Comparison of ENCODE assay signal across 9 mouse cellular contexts in genomic region chr2:162968357-162968756, GRCm38 (mm10). TPM values are rescaled to one million over a fixed set of nuclear protein-coding genes. Genes with fewer than 3 reads are reported as not detected.
DNase-seq lines count a peak whose midpoint lies in the region; ATAC-seq and TF ChIP-seq lines count a peak whose summit lies in the region.
"Had no signal": no experiment of that assay in that cellular context is flagged by ENCODE, and none has a peak within 500 bp of the region (broad histone marks: within the 10 kb centered on the region; RNA-seq: fewer than 3 reads in every experiment).

No protein-coding gene starts in this region.

- H3K9me3 ChIP-seq in kidney, embryonic 14.5 days (ENCODE audit: control insufficient read depth, low read length) = no peaks in the 10 kb centered on the region
- no peaks in the 10 kb centered on the region for H3K9me3 ChIP-seq in ES-E14 (ENCODE audit: control insufficient read depth, insufficient read depth, low read depth, low read length)
- H3K9me3 ChIP-seq: neural tube, embryonic 13.5 days had no signal

- WGBS in kidney, embryonic 14.5 days = 8% methylated on average over 5 of the region's 5 CpGs
- WGBS in lung, adult 2 months = 6% methylated on average over 5 of the region's 5 CpGs

- H3K4me3 ChIP-seq in kidney, embryonic 14.5 days (ENCODE audit: low read length) = no peak overlapping the region
- no peak overlapping the region for H3K4me3 ChIP-seq in ES-E14 (ENCODE audit: insufficient read depth in 1 of 2, low read depth in 1 of 2, low read length in 2 of 2, poor library complexity in 1 of 2, severe bottlenecking in 1 of 2)
- H3K4me3 ChIP-seq in lung, adult 2 months (replicated peaks; ENCODE audit: extremely low read depth, low read depth, low read length) = no peak overlapping the region
- H3K4me3 ChIP-seq: neural tube, embryonic 13.5 days had no signal

- H3K27me3 ChIP-seq in kidney, embryonic 14.5 days (ENCODE audit: control insufficient read depth, insufficient read depth, low read length) = no peaks in the 10 kb centered on the region
- no peaks in the 10 kb centered on the region for H3K27me3 ChIP-seq in splenic B cell, adult 2 months (ENCODE audit: control insufficient read depth, insufficient read depth, low read length, poor library complexity, severe bottlenecking)
- H3K27me3 ChIP-seq: neural tube, embryonic 13.5 days had no signal

- TF ChIP-seq POLR2A in lung, adult 2 months (IDR thresholded peaks at IDR 0.05; ENCODE audit: borderline replicate concordance, extremely low read depth, low read depth, low read length) = no peak

- H3K4me1 ChIP-seq in kidney, embryonic 14.5 days (ENCODE audit: control insufficient read depth, insufficient read depth, low read length) = no peaks in the 10 kb centered on the region
- no peaks in the 10 kb centered on the region for H3K4me1 ChIP-seq in ES-E14 (ENCODE audit: control insufficient read depth in 2 of 2, insufficient read depth in 2 of 2, low read length in 2 of 2, poor library complexity in 1 of 2)
- no peaks in the 10 kb centered on the region for H3K4me1 ChIP-seq in lung, adult 2 months (ENCODE audit: control insufficient read depth, insufficient read depth, low read length)

- TF ChIP-seq CTCF in lung, adult 2 months (IDR thresholded peaks at IDR 0.05; ENCODE audit: insufficient read depth, low read length) = peak; percentile 78

- DNase-seq in kidney, adult 18-20 months = peak; percentile 69
- peak; percentile 43 for DNase-seq in ES-E14 (ENCODE audit: low read depth, low spot score)
- peak; percentile 73 to 80 for DNase-seq in cerebellum, postnatal 10 days
- peak; percentile 50 for DNase-seq in lung, adult 2 months
- peak; percentile 59 for DNase-seq in splenic B cell, adult 2 months (ENCODE audit: low read depth, low spot score)
- no peak for DNase-seq in yolk sac, embryonic 10.5 days (ENCODE audit: low spot score)

- no peak for ATAC-seq in kidney, embryonic 14.5 days (ENCODE audit: low FRiP score, low TSS enrichment)
- ATAC-seq in hematopoietic stem cell, adult 5-6 weeks (replicated peaks in 1 of 2; ENCODE audit: insufficient read depth in 1 of 2, low FRiP score in 2 of 2, low TSS enrichment in 1 of 2, low read depth in 1 of 2, poor library complexity in 2 of 2, severe bottlenecking in 2 of 2) = peak; percentile 65 to 74

- H3K4me2 ChIP-seq in kidney, embryonic 14.5 days (replicated peaks; ENCODE audit: low read depth, low read length) = no peak overlapping the region
- H3K4me2 ChIP-seq: neural tube, embryonic 13.5 days had no signal

- in situ Hi-C loops in ES-E14 (cut with MboI; ENCODE audit: low sequenced_read_pairs in 2 of 2, unreplicated experiment in 2 of 2) = loop anchor here in 1 of 2 experiments (25.0 kb wide), 1 partner anchor 369 kb away; no protein-coding TSS in a partner anchor

- no peaks in the 10 kb centered on the region for H3K36me3 ChIP-seq in kidney, embryonic 14.5 days (ENCODE audit: control insufficient read depth, insufficient read depth, low read length)
- no peaks in the 10 kb centered on the region for H3K36me3 ChIP-seq in ES-E14 (ENCODE audit: control insufficient read depth, insufficient read depth, low read length, poor library complexity, severe bottlenecking)
- no peaks in the 10 kb centered on the region for H3K36me3 ChIP-seq in splenic B cell, adult 2 months (ENCODE audit: control insufficient read depth, insufficient read depth, low read length, poor library complexity, severe bottlenecking)
- H3K36me3 ChIP-seq: neural tube, embryonic 13.5 days had no signal

- no peak overlapping the region for H3K9ac ChIP-seq in kidney, embryonic 14.5 days (ENCODE audit: low read depth, low read length)
- H3K9ac ChIP-seq in ES-E14 (ENCODE audit: insufficient read depth, low read depth, low read length, poor library complexity, severe bottlenecking) = no peak overlapping the region
- H3K9ac ChIP-seq: neural tube, embryonic 13.5 days had no signal

- H3K27ac ChIP-seq in kidney, embryonic 14.5 days (ENCODE audit: low read depth, low read length) = no peak overlapping the region
- H3K27ac ChIP-seq in ES-E14 (ENCODE audit: insufficient read depth, low read depth, low read length, poor library complexity, severe bottlenecking) = no peak overlapping the region
- H3K27ac ChIP-seq: neural tube, embryonic 13.5 days had no signal

TF ChIP-seq in ES-E14, 5 proteins besides CTCF, POLR2A, EP300 and RAD21:
- TF ChIP-seq HCFC1 (IDR thresholded peaks at IDR 0.05; ENCODE audit: borderline replicate concordance, insufficient read depth, low read length) (no peak), ZC3H11A (IDR thresholded peaks at IDR 0.05; ENCODE audit: borderline replicate concordance, low read depth, low read length) (0 out of 2 replicates have a peak, but pooled peaks have one; percentile 35)

RNA-seq across cellular contexts. Expression of gene Sgk2, which starts 18.8 kb away (rescaled TPM):
- 0.97 and 2.5 TPM in 2 replicates for polyA plus RNA-seq in kidney, embryonic 14.5 days (2014; fragmentation: Nextera tagmentation; extraction: Ambion mirVana)
- total RNA-seq in ES-E14 (2012; rRNA removed) = 1.8 and 3.0 TPM in 2 replicates
- not detected in 2 replicates for total RNA-seq in hematopoietic stem cell, adult 5-6 weeks (2017)
- polyA plus RNA-seq in lung, adult 2 months (2012; rRNA removed) = 0.05 and 0.11 TPM in 2 replicates
- polyA plus RNA-seq: neural tube, embryonic 13.5 days had no signal

RNA-seq across cellular contexts. Expression of gene L3mbtl1, which starts 25.1 kb away (rescaled TPM):
- polyA plus RNA-seq in kidney, embryonic 14.5 days (2014; fragmentation: Nextera tagmentation; extraction: Ambion mirVana) = 0.07 TPM in 1 of 2 replicates, not detected in the other
- total RNA-seq in ES-E14 (2012; rRNA removed) = 1.1 and 2.4 TPM in 2 replicates
- total RNA-seq in hematopoietic stem cell, adult 5-6 weeks (2017) = not detected in 2 replicates
- polyA plus RNA-seq in lung, adult 2 months (2012; rRNA removed) = 0.30 TPM in 1 of 2 replicates, not detected in the other

RNA-seq across cellular contexts. Expression of gene Srsf6, which starts 37.0 kb away (rescaled TPM):
- 215 and 243 TPM in 2 replicates for polyA plus RNA-seq in kidney, embryonic 14.5 days (2014; fragmentation: Nextera tagmentation; extraction: Ambion mirVana)
- total RNA-seq in ES-E14 (2012; rRNA removed) = 183 and 207 TPM in 2 replicates
- total RNA-seq in hematopoietic stem cell, adult 5-6 weeks (2017) = 272 and 354 TPM in 2 replicates
- 75.3 and 87.2 TPM in 2 replicates for polyA plus RNA-seq in lung, adult 2 months (2012; rRNA removed)

RNA-seq across cellular contexts. Expression of gene Ift52, which starts 48.8 kb away (rescaled TPM):
- polyA plus RNA-seq in kidney, embryonic 14.5 days (2014; fragmentation: Nextera tagmentation; extraction: Ambion mirVana) = 43.4 and 56.0 TPM in 2 replicates
- 15.5 and 17.2 TPM in 2 replicates for total RNA-seq in ES-E14 (2012; rRNA removed)
- 27.9 and 30.3 TPM in 2 replicates for total RNA-seq in hematopoietic stem cell, adult 5-6 weeks (2017)
- polyA plus RNA-seq in lung, adult 2 months (2012; rRNA removed) = 17.9 and 25.4 TPM in 2 replicates
